Mouse (Mus musculus): ENCODE measurements at regions not wholly inside any gene's neighbourhood (a gene's known extent, or its start where the extent isn't known, plus 50 kb on each side); places are given as distances from the start of the nearest gene placed in this dataset.
A peak's percentile ranks its signal among the peaks of the same experiment; 100 is the strongest.

DNA sequence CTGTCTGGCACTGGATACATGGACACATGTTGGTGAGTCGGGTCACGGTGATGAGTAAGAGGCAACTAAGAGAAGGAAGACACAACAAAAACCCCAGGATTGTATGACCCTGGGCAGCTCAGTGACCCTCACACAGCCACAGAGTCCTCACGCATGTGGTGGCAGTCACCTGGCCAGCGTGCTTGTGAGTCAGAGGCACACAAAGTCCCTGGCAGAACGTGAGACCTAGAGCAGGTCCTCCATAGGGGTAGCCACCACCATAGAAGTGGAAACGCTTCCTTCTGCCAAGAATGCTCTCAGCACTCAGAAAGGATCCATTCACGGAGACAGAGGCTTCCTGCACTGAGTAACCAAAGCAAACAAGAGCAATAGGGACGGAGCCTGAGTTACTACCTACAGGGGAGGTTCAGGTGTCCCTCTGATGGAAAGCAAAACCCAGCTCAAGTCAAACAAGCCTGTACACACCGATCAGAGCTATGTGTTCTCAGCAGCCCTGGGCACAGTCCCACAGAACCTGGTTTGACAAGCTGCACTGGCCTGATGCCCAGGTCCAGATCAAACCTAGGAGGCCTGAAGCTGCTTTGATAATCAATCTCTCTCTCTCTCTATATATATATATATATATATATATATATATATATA, 206.4 kb upstream of the Gm26657 start:
- 93% methylated on average over 9 of the region's 9 CpGs for WGBS
- ATAC-seq = no peak

GRCm38 (mm10) chr4:56532921-56533320, 206.9 kb upstream of the Gm26657 start:
- H3K9ac ChIP-seq (replicated peaks) = no peak overlapping the region
- no peak overlapping the region for H3K27ac ChIP-seq
- no peak overlapping the region for H3K4me3 ChIP-seq (replicated peaks)
- H3K4me2 ChIP-seq (replicated peaks) = no peak overlapping the region
- H3K4me1 ChIP-seq (replicated peaks) = no peaks in the 10 kb centered on the region
- no peaks in the 10 kb centered on the region for H3K36me3 ChIP-seq
- WGBS = 86% methylated on average over 9 of the region's 9 CpGs
- no peaks in the 10 kb centered on the region for H3K9me3 ChIP-seq
- no peak for ATAC-seq
- no peaks in the 10 kb centered on the region for H3K27me3 ChIP-seq

More for the DNA sequence above, 206.4 kb upstream of the Gm26657 start:
- Histone ChIP-seq H3K9ac (replicated peaks) (no peak overlapping the region), H3K9me3 (no peaks in the 10 kb centered on the region), H3K27ac (no peak overlapping the region), H3K4me3 (replicated peaks) (no peak overlapping the region), H3K36me3 (no peaks in the 10 kb centered on the region), H3K4me1 (replicated peaks) (no peaks in the 10 kb centered on the region), H3K27me3 (no peaks in the 10 kb centered on the region), H3K4me2 (replicated peaks) (no peak overlapping the region)

- Histone ChIP-seq H3K4me1 (replicated peaks) (no peaks in the 10 kb centered on the region), H3K9ac (replicated peaks) (no peak overlapping the region), H3K4me3 (replicated peaks) (no peak overlapping the region), H3K36me3 (no peaks in the 10 kb centered on the region), H3K9me3 (no peaks in the 10 kb centered on the region), H3K27me3 (no peaks in the 10 kb centered on the region), H3K27ac (no peak overlapping the region), H3K4me2 (replicated peaks) (no peak overlapping the region)
- WGBS = 90% methylated on average over 2 of the region's 2 CpGs
- no peak for ATAC-seq
These were observed 211.3 kb upstream of the Gm26657 start for GRCm38 (mm10) chr4:56528571-56528970.

DNA sequence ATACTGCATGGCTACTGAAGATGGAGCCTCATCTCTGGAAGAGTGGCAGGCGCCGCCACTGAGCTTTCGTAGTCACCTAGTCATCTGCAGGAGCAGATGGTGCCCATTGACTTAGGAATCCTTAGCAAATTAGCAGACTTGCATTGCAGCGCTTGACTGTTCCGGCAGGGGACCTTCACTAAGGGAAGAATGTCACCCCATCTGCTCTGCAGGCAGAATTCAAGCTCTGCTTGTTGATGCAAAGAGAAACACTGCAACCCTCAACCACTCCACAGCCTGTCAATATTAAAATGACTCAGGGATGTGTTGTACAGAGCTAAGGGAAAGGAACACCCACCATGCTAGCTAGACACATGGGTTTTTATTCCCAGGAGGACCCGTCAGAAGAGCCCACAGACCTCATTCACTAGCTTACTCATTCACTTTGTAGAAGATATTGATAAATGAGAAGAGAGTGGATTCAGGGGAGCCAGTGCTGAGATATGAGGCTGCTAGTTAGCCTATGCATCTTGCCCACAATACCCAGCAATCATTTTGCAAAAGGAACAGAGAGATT, 215.4 kb upstream of the Gm26657 start:
- no peak for ATAC-seq
- no peak overlapping the region for H3K4me2 ChIP-seq (replicated peaks)
- no peak overlapping the region for H3K27ac ChIP-seq
- WGBS = 87% methylated on average over 6 of the region's 6 CpGs
- H3K36me3 ChIP-seq = no peaks in the 10 kb centered on the region
- no peaks in the 10 kb centered on the region for H3K27me3 ChIP-seq
- H3K9ac ChIP-seq (replicated peaks) = no peak overlapping the region
- no peaks in the 10 kb centered on the region for H3K4me1 ChIP-seq (replicated peaks)
- no peak overlapping the region for H3K4me3 ChIP-seq (replicated peaks)
- H3K9me3 ChIP-seq = no peaks in the 10 kb centered on the region

GRCm38 (mm10) chr4:56507770-56508169, 232.1 kb upstream of the Gm26657 start:
- Histone ChIP-seq H3K36me3 (no peaks in the 10 kb centered on the region), H3K27me3 (no peaks in the 10 kb centered on the region), H3K9ac (replicated peaks) (no peak overlapping the region), H3K4me1 (replicated peaks) (no peaks in the 10 kb centered on the region), H3K4me3 (replicated peaks) (no peak overlapping the region), H3K9me3 (no peaks in the 10 kb centered on the region; the same call in 1 of the 2 replicates), H3K4me2 (replicated peaks) (no peak overlapping the region), H3K27ac (no peak overlapping the region)
- 94% methylated on average over 4 of the region's 4 CpGs for WGBS
- no peak for ATAC-seq

GRCm38 (mm10) chr4:56506786-56507185, 233.1 kb upstream of the Gm26657 start:
- H3K4me2 ChIP-seq (replicated peaks) = no peak overlapping the region
- H3K27me3 ChIP-seq = no peaks in the 10 kb centered on the region
- 61% methylated on average over 1 of the region's 1 CpGs for WGBS
- no peaks in the 10 kb centered on the region for H3K36me3 ChIP-seq
- no peak overlapping the region for H3K4me3 ChIP-seq (replicated peaks)
- H3K4me1 ChIP-seq (replicated peaks) = no peaks in the 10 kb centered on the region
- H3K9me3 ChIP-seq = no peaks in the 10 kb centered on the region; the same call in 1 of the 2 replicates
- ATAC-seq = no peak
- H3K9ac ChIP-seq (replicated peaks) = no peak overlapping the region
- no peak overlapping the region for H3K27ac ChIP-seq

- no peak overlapping the region for H3K27ac ChIP-seq
- 61% methylated on average over 1 of the region's 1 CpGs for WGBS
- H3K9me3 ChIP-seq = no peaks in the 10 kb centered on the region; the same call in 1 of the 2 replicates
- no peak for ATAC-seq
- H3K4me1 ChIP-seq (replicated peaks) = no peaks in the 10 kb centered on the region
- no peak overlapping the region for H3K4me2 ChIP-seq (replicated peaks)
- H3K9ac ChIP-seq (replicated peaks) = no peak overlapping the region
- H3K36me3 ChIP-seq = no peaks in the 10 kb centered on the region
- no peak overlapping the region for H3K4me3 ChIP-seq (replicated peaks)
- H3K27me3 ChIP-seq = no peaks in the 10 kb centered on the region
These were observed 233.8 kb upstream of the Gm26657 start for GRCm38 (mm10) chr4:56506067-56506466.

GRCm38 (mm10) chr4:56492537-56493221, 247.2 kb upstream of the Gm26657 start:
- 42% methylated on average over 16 of the region's 16 CpGs for WGBS
- H3K27ac ChIP-seq = no peak overlapping the region
- H3K9ac ChIP-seq (replicated peaks) = no peak overlapping the region
- no peak overlapping the region for H3K4me3 ChIP-seq (replicated peaks)
- peaks cover 4% of the 10 kb centered on the region for H3K4me1 ChIP-seq (replicated peaks)
- H3K9me3 ChIP-seq = no peaks in the 10 kb centered on the region
- H3K36me3 ChIP-seq = no peaks in the 10 kb centered on the region
- 0 out of 2 replicates have a peak overlapping the region, but pooled peaks have one; percentile 19 for H3K4me2 ChIP-seq (replicated peaks)
- H3K27me3 ChIP-seq = 0 out of 2 replicates have a peak, but pooled peaks cover 3% of the 10 kb centered on the region
- peak; percentile 93 for ATAC-seq

- no peaks in the 10 kb centered on the region for H3K36me3 ChIP-seq
- 96% methylated on average over 4 of the region's 4 CpGs for WGBS
These were observed 250.5 kb upstream of the Gm26657 start for GRCm38 (mm10) chr4:56489361-56489760.

GRCm38 (mm10) chr4:56483708-56484107, 256.2 kb upstream of the Gm26657 start:
- no peaks in the 10 kb centered on the region for H3K9me3 ChIP-seq
- H3K4me3 ChIP-seq (replicated peaks) = no peak overlapping the region
- H3K4me2 ChIP-seq (replicated peaks) = no peak overlapping the region
- 90% methylated on average over 8 of the region's 8 CpGs for WGBS
- no peak overlapping the region for H3K27ac ChIP-seq
- no peak overlapping the region for H3K9ac ChIP-seq (replicated peaks)
- H3K36me3 ChIP-seq = no peaks in the 10 kb centered on the region
- ATAC-seq = no peak
- H3K27me3 ChIP-seq = no peaks in the 10 kb centered on the region
- H3K4me1 ChIP-seq (replicated peaks) = no peaks in the 10 kb centered on the region

More at GRCm38 (mm10) chr4:56489361-56489760, 250.5 kb upstream of the Gm26657 start:
- Histone ChIP-seq H3K27ac (no peak overlapping the region), H3K4me1 (replicated peaks) (peaks cover 4% of the 10 kb centered on the region), H3K27me3 (0 out of 2 replicates have a peak, but pooled peaks cover 3% of the 10 kb centered on the region), H3K9me3 (no peaks in the 10 kb centered on the region), H3K9ac (replicated peaks) (no peak overlapping the region), H3K4me3 (replicated peaks) (no peak overlapping the region), H3K4me2 (replicated peaks) (no peak overlapping the region)
- no peak for ATAC-seq

- H3K27me3 ChIP-seq = no peaks in the 10 kb centered on the region
- no peak overlapping the region for H3K27ac ChIP-seq
- H3K4me2 ChIP-seq (replicated peaks) = no peak overlapping the region
- no peak overlapping the region for H3K9ac ChIP-seq (replicated peaks)
- no peaks in the 10 kb centered on the region for H3K4me1 ChIP-seq (replicated peaks)
- H3K36me3 ChIP-seq = no peaks in the 10 kb centered on the region
- WGBS = 94% methylated on average over 4 of the region's 4 CpGs
- H3K4me3 ChIP-seq (replicated peaks) = no peak overlapping the region
- no peak for ATAC-seq
- no peaks in the 10 kb centered on the region for H3K9me3 ChIP-seq
These were observed 283.1 kb upstream of the Gm26657 start for GRCm38 (mm10) chr4:56456788-56457187.

DNA sequence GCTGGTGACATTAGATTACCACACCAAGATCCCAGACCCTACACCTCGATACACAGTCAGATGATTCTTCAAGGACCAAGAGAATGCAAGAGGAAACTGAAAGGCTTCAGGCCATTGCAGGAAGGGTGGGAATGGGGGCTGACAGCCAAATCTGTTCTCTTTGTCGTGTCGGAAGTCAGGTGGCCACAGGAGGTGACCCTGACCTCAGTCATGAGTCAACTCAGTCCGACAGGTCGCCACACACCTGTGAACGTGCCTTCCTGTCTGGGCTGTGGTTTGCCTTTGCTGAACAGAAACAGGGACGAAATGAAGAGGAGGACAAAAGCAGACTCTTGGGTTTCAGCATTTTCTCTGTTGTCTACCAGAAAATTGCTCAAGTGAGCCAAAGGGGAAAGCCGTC, 318.3 kb upstream of the Gm26657 start:
- no peaks in the 10 kb centered on the region for H3K36me3 ChIP-seq
- ATAC-seq = no peak
- H3K4me3 ChIP-seq (replicated peaks) = no peak overlapping the region
- H3K27ac ChIP-seq = no peak overlapping the region
- no peak overlapping the region for H3K4me2 ChIP-seq (replicated peaks)
- WGBS = 88% methylated on average over 8 of the region's 8 CpGs
- no peaks in the 10 kb centered on the region for H3K9me3 ChIP-seq
- no peaks in the 10 kb centered on the region for H3K27me3 ChIP-seq
- H3K4me1 ChIP-seq (replicated peaks) = no peaks in the 10 kb centered on the region
- no peak overlapping the region for H3K9ac ChIP-seq (replicated peaks)

All from midbrain, embryonic 13.5 days (tissue).